Mouse (Mus musculus): ENCODE measurements around the gene Tmem140. TPM values are rescaled to one million over a fixed set of nuclear protein-coding genes. Genes with fewer than 3 reads are reported as not detected.

The Tmem140 gene
- total and polyA plus RNA-seq, 3 experiments: 2.5 to 4.0 TPM; not detected in 1

- no peak for TF ChIP-seq E2F4 (IDR thresholded peaks at IDR 0.05; ENCODE audit: borderline replicate concordance, low read depth, low read length)
- TF ChIP-seq TBP (IDR thresholded peaks at IDR 0.05; ENCODE audit: low read depth, low read length): no peak
Measured at GRCm38 (mm10) chr6:34907121-34907614, 44.2 kb downstream of the Tmem140 start (continued).

GRCm38 (mm10) chr6:34907696-34908260 lies 44.8 kb downstream of the Tmem140 start:
- H3K27me3 ChIP-seq (ENCODE audit: control insufficient read depth in 1 of 2, insufficient read depth in 2 of 2, low read length in 2 of 2): no peaks in the 10 kb centered on the region
- peaks cover 5 to 31% of the 10 kb centered on the region in 2 experiments; a peak in 3 of 4 replicates for H3K4me1 ChIP-seq (ENCODE audit: control insufficient read depth in 1 of 2, insufficient read depth in 2 of 2, low read length in 2 of 2)
- no peak overlapping the region for H3K4me3 ChIP-seq (ENCODE audit: control insufficient read depth in 1 of 2, insufficient read depth in 1 of 2, low read depth in 2 of 2, low read length in 2 of 2)
- H3K27ac ChIP-seq (ENCODE audit: control insufficient read depth, low read depth, low read length): peak overlapping the region; percentile 45
- peaks cover 2% of the 10 kb centered on the region; the same call in 1 of the 2 replicates for H3K79me2 ChIP-seq (ENCODE audit: control insufficient read depth, insufficient read depth, low read length, poor library complexity)
- no peaks in the 10 kb centered on the region for H3K9me3 ChIP-seq (replicated peaks; ENCODE audit: insufficient read depth, low read length)
- H3K9ac ChIP-seq (ENCODE audit: control insufficient read depth, low read depth, low read length, poor library complexity, severe bottlenecking): 0 out of 2 replicates have a peak overlapping the region, but pooled peaks have one; percentile 10
- TF ChIP-seq ZMIZ1 (IDR thresholded peaks at IDR 0.05; ENCODE audit: low read depth, low read length) (no peak), MYC (IDR thresholded peaks at IDR 0.05; ENCODE audit: low read depth, low read length) (no peak), SIN3A (IDR thresholded peaks at IDR 0.05; ENCODE audit: low read length) (peak; percentile 2; the same call in 1 of the 2 replicates), USF1 (IDR thresholded peaks at IDR 0.05; ENCODE audit: low read depth, low read length) (peak; percentile 46; the same call in 1 of the 2 replicates)
- peak; percentile 51 for DNase-seq (ENCODE audit: low read depth, low spot score)
- H3K36me3 ChIP-seq (ENCODE audit: control insufficient read depth in 1 of 2, insufficient read depth in 2 of 2, low read length in 2 of 2): peaks cover 0 to 30% of the 10 kb centered on the region in 2 experiments; a peak in 2 of 4 replicates

GRCm38 (mm10) chr6:34909631-34910345 lies 46.8 kb downstream of the Tmem140 start:
- TF ChIP-seq BHLHE40 (IDR thresholded peaks at IDR 0.05; ENCODE audit: borderline replicate concordance, low read depth, low read length) (no peak), CHD1 (IDR thresholded peaks at IDR 0.05; ENCODE audit: low read depth, low read length) (no peak), JUND (IDR thresholded peaks at IDR 0.05; ENCODE audit: low read depth, low read length) (no peak), MEF2A (IDR thresholded peaks at IDR 0.05; ENCODE audit: extremely low read depth, insufficient replicate concordance, low read depth, low read length, poor library complexity, severe bottlenecking) (no peak), TBP (IDR thresholded peaks at IDR 0.05; ENCODE audit: low read depth, low read length) (no peak), CHD2 (IDR thresholded peaks at IDR 0.05; ENCODE audit: low read length) (no peak), ZMIZ1 (IDR thresholded peaks at IDR 0.05; ENCODE audit: low read depth, low read length) (no peak), ZC3H11A (IDR thresholded peaks at IDR 0.05; ENCODE audit: low read depth, low read length) (no peak), MAFK (IDR thresholded peaks at IDR 0.05; ENCODE audit: borderline replicate concordance, low read depth, low read length) (no peak), GATA1 (IDR thresholded peaks at IDR 0.05; ENCODE audit: low read depth, low read length) (no peak), GABPA (IDR thresholded peaks at IDR 0.05; ENCODE audit: low read depth, low read length) (no peak), MAX (IDR thresholded peaks at IDR 0.05; ENCODE audit: low read length) (no peak), MYB (IDR thresholded peaks at IDR 0.05; ENCODE audit: low read depth, low read length) (no peak), POLR2A (IDR thresholded peaks at IDR 0.05; ENCODE audit: control insufficient read depth in 1 of 2, insufficient read depth in 1 of 2, low read depth in 1 of 2, low read length in 2 of 2, poor library complexity in 1 of 2) (no peak), UBTF (IDR thresholded peaks at IDR 0.05; ENCODE audit: borderline replicate concordance, insufficient read depth, low read depth, low read length) (no peak), SIN3A (IDR thresholded peaks at IDR 0.05; ENCODE audit: low read length) (no peak), EP300 (IDR thresholded peaks at IDR 0.05; ENCODE audit: low read depth in 1 of 2, low read length in 2 of 2) (no peak), HCFC1 (IDR thresholded peaks at IDR 0.05; ENCODE audit: low read depth, low read length) (no peak)
- peaks cover 5 to 26% of the 10 kb centered on the region in 2 experiments; a peak in 3 of 4 replicates for H3K4me1 ChIP-seq (ENCODE audit: control insufficient read depth in 1 of 2, insufficient read depth in 2 of 2, low read length in 2 of 2)
- H3K27ac ChIP-seq (ENCODE audit: control insufficient read depth, low read depth, low read length): no peak overlapping the region
- no peaks in the 10 kb centered on the region for H3K9me3 ChIP-seq (replicated peaks; ENCODE audit: insufficient read depth, low read length)
- peaks cover 2% of the 10 kb centered on the region; the same call in 1 of the 2 replicates for H3K79me2 ChIP-seq (ENCODE audit: control insufficient read depth, insufficient read depth, low read length, poor library complexity)
- peak overlapping the region; percentile 81 to 86 for H3K4me3 ChIP-seq (ENCODE audit: control insufficient read depth in 1 of 2, insufficient read depth in 1 of 2, low read depth in 2 of 2, low read length in 2 of 2)
- no peaks in the 10 kb centered on the region for H3K27me3 ChIP-seq (ENCODE audit: control insufficient read depth in 1 of 2, insufficient read depth in 2 of 2, low read length in 2 of 2)
- peak overlapping the region; percentile 73 for H3K9ac ChIP-seq (ENCODE audit: control insufficient read depth, low read depth, low read length, poor library complexity, severe bottlenecking)
- peaks cover 0 to 30% of the 10 kb centered on the region in 2 experiments; a peak in 2 of 4 replicates for H3K36me3 ChIP-seq (ENCODE audit: control insufficient read depth in 1 of 2, insufficient read depth in 2 of 2, low read length in 2 of 2)
- DNase-seq (ENCODE audit: low read depth, low spot score): no peak

Data from MEL (cell line).